Mouse (Mus musculus): ENCODE data around the gene Kif6. TPM values are rescaled to one million over a fixed set of nuclear protein-coding genes. Genes with fewer than 3 reads are reported as not detected.

Kif6 gene
- polyA plus RNA-seq, 1 experiment from 2014 or later, result 2.2 TPM

DNA sequence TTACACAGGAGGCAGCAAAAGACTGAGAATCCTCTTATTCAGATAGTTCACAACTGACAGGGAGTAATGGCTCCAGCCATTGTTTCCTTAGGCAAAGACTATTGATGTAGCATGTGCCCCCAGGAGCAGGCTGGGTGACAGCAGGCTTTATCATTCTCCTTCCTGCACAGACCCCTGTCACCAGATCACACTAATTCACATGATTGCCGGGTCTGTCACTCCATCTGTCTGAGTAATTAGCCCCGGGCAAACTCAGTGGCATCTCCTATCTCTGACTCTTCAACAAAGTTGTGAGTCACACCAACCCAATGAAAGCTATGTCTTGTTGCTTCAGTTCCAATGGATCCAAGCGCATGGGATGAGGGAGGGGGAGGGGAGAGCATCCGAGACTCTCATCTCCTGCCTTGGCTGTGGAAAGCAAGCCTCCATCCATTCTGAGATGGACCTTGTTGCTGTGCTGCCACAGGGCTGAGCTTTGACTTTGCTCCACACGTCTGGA, 201.2 kb downstream of the Kif6 start:
- no peak overlapping the region for H3K4me3 ChIP-seq (ENCODE audit: low read length)
- peaks cover 11% of the 10 kb centered on the region for H3K4me1 ChIP-seq (ENCODE audit: insufficient read depth, low read length)
- no peak overlapping the region for H3K4me2 ChIP-seq (replicated peaks; ENCODE audit: low read depth, low read length)
- H3K9me3 ChIP-seq (ENCODE audit: low read length), result no peaks in the 10 kb centered on the region
- no peak for ATAC-seq (ENCODE audit: low FRiP score, low TSS enrichment)
- no peaks in the 10 kb centered on the region for H3K27me3 ChIP-seq (ENCODE audit: insufficient read depth, low read length)
- no peaks in the 10 kb centered on the region for H3K36me3 ChIP-seq (ENCODE audit: insufficient read depth, low read length)
- WGBS, result 19% methylated on average over 5 of the region's 5 CpGs
- H3K27ac ChIP-seq (ENCODE audit: low read length), result 0 out of 2 replicates have a peak overlapping the region, but pooled peaks have one; percentile 38
- H3K9ac ChIP-seq (replicated peaks; ENCODE audit: low read length), result no peak overlapping the region

DNA sequence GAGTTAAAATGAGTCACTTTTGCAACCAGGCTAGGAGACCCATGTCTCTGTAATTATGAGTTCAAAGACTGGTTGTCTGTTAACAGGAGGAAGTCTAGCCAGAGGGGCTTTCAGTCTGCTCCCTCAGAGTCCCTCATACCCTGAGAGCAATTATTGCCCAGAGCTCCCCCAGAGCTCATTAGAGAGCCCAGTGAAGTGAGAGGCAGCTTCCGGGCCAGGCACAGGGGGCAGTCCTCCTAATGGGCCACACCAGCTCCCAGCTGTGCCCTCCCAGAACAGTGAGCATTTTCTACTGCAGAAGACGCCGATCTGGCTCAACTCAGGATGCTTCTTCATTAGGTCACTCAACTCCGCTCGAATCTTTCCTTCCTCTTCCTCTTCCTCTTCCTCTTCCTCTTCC, 201.8 kb downstream of the Kif6 start:
- H3K27ac ChIP-seq (ENCODE audit: low read length), result no peak overlapping the region
- ATAC-seq (ENCODE audit: low FRiP score, low TSS enrichment), result peak; percentile 75
- H3K4me1 ChIP-seq (ENCODE audit: insufficient read depth, low read length), result peaks cover 11% of the 10 kb centered on the region
- WGBS, result 27% methylated on average over 5 of the region's 5 CpGs
- H3K9me3 ChIP-seq (ENCODE audit: low read length), result no peaks in the 10 kb centered on the region
- H3K9ac ChIP-seq (replicated peaks; ENCODE audit: low read length), result no peak overlapping the region
- H3K36me3 ChIP-seq (ENCODE audit: insufficient read depth, low read length), result no peaks in the 10 kb centered on the region
- H3K4me2 ChIP-seq (replicated peaks; ENCODE audit: low read depth, low read length), result no peak overlapping the region
- H3K4me3 ChIP-seq (ENCODE audit: low read length), result no peak overlapping the region
- no peaks in the 10 kb centered on the region for H3K27me3 ChIP-seq (ENCODE audit: insufficient read depth, low read length)

DNA sequence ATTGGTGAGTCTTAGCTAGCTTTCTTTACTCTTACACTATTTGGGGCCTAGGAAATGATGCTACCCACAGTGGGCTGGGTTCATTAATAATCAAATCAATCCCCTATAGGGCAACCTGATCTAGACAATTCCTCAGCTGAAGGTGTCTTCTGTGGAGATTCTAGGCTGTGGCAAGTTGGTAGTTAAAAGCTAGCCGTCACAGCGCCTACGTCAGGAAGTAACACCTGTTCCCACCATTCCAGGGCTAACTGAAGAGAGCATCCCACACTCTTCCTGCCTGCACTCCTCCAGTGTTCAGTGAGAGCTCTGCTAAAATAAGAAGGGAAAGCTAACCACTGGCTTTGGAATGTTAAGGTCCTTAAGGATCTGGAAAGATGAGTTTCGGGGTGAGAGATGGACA, 205.3 kb downstream of the Kif6 start:
- H3K4me3 ChIP-seq (ENCODE audit: low read length), result no peak overlapping the region
- 73% methylated on average over 4 of the region's 4 CpGs for WGBS
- no peak for ATAC-seq (ENCODE audit: low FRiP score, low TSS enrichment)
- no peaks in the 10 kb centered on the region for H3K9me3 ChIP-seq (ENCODE audit: low read length)
- H3K27ac ChIP-seq (ENCODE audit: low read length), result no peak overlapping the region
- H3K36me3 ChIP-seq (ENCODE audit: insufficient read depth, low read length), result no peaks in the 10 kb centered on the region
- peaks cover 11% of the 10 kb centered on the region for H3K4me1 ChIP-seq (ENCODE audit: insufficient read depth, low read length)
- H3K4me2 ChIP-seq (replicated peaks; ENCODE audit: low read depth, low read length), result no peak overlapping the region
- no peak overlapping the region for H3K9ac ChIP-seq (replicated peaks; ENCODE audit: low read length)
- no peaks in the 10 kb centered on the region for H3K27me3 ChIP-seq (ENCODE audit: insufficient read depth, low read length)

DNA sequence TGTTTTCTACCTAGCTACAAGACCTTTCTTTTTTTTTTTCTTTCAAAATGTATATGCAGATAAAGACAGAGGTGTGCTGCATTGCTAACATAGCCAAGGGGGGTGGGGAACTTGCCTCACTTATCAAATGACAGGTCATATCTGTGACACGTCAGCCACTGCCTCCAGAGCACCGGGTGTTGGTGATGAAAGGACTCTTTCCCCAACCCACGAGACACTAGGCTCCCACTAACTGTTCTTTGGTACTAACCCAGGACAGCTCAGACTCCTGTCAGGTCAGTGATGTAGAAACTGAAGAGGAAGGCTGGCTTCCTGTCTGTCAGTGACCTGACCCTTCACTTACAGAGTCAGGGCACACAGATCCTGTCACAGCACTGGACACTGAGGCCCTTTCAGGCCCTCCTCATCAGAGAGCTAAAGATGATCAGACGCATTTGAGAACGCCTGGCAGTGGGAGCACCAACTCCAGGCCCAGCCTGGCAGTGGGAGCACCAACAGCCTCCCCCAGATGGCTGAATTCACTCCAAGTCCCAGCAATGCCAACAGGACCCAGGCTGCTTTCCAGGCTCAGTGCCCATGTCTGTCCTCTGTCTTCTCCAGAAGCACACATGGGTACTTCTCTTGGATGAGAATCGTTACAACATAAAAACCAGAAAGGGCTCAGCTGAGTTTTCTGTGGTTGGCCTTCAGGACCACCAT, 209.4 kb downstream of the Kif6 start:
- Histone ChIP-seq H3K4me2 (replicated peaks; ENCODE audit: low read depth, low read length) (no peak overlapping the region), H3K27me3 (ENCODE audit: insufficient read depth, low read length) (no peaks in the 10 kb centered on the region), H3K9me3 (ENCODE audit: low read length) (no peaks in the 10 kb centered on the region), H3K36me3 (ENCODE audit: insufficient read depth, low read length) (no peaks in the 10 kb centered on the region), H3K27ac (ENCODE audit: low read length) (no peak overlapping the region), H3K4me1 (ENCODE audit: insufficient read depth, low read length) (no peaks in the 10 kb centered on the region), H3K9ac (replicated peaks; ENCODE audit: low read length) (no peak overlapping the region), H3K4me3 (ENCODE audit: low read length) (no peak overlapping the region)
- ATAC-seq (ENCODE audit: low FRiP score, low TSS enrichment), result no peak
- WGBS, result 56% methylated on average over 6 of the region's 6 CpGs

DNA sequence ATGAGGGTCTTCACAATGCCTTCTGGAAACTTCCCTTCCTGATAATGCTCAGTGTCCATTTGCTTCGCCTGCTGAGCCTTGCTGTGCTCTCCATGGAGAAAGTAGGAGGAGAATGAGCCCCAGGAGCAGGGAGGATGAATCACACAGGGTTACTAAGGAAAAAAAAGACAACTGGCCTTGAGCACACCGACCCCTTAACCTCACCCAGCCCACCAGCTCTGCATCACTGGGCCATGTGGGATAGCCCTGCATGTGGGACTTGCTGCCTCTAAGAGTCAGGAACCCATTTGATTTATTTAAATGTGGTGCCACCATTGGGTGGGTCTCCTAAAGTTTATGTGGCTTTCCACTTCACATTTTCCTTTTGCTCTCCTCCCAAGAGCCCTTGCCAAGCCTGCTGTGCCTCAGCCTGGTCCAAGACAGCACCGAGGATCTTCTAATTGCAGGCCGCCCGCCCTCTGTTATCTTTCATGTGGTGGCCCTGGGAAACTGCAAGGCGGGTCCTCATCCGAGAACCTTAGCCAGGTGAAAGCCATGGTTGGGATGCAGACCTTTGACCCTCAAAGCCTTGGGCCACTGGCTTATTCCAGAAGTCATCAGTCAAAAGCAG, 210.0 kb downstream of the Kif6 start:
- H3K27ac ChIP-seq (ENCODE audit: low read length), result no peak overlapping the region
- H3K9ac ChIP-seq (replicated peaks; ENCODE audit: low read length), result no peak overlapping the region
- no peak overlapping the region for H3K4me3 ChIP-seq (ENCODE audit: low read length)
- no peaks in the 10 kb centered on the region for H3K4me1 ChIP-seq (ENCODE audit: insufficient read depth, low read length)
- H3K4me2 ChIP-seq (replicated peaks; ENCODE audit: low read depth, low read length), result no peak overlapping the region
- no peaks in the 10 kb centered on the region for H3K27me3 ChIP-seq (ENCODE audit: insufficient read depth, low read length)
- no peak for ATAC-seq (ENCODE audit: low FRiP score, low TSS enrichment)
- H3K36me3 ChIP-seq (ENCODE audit: insufficient read depth, low read length), result no peaks in the 10 kb centered on the region
- 83% methylated on average over 7 of the region's 7 CpGs for WGBS
- H3K9me3 ChIP-seq (ENCODE audit: low read length), result no peaks in the 10 kb centered on the region

DNA sequence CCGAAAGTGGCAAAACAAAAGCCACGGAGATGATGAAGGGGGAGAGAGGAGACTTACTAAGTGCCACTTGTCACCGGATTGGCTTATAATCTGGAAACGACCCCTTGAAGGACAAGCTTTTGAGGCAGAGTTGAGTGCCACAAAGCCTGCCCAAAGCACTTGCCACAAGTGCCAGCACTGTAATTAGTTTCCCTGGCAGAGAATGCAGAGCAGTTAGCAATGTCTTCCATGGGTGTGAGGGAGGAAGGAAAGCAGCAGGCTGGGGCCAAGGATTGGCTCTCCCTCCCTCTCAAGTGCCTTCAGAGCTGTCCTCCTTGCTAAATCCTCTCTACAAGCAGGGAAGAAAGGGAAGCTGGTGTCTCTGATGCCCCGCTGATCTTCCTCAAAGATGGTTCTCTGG, 210.9 kb downstream of the Kif6 start:
- no peak overlapping the region for H3K4me2 ChIP-seq (replicated peaks; ENCODE audit: low read depth, low read length)
- H3K4me3 ChIP-seq (ENCODE audit: low read length), result no peak overlapping the region
- H3K9me3 ChIP-seq (ENCODE audit: low read length), result no peaks in the 10 kb centered on the region
- no peaks in the 10 kb centered on the region for H3K36me3 ChIP-seq (ENCODE audit: insufficient read depth, low read length)
- H3K27ac ChIP-seq (ENCODE audit: low read length), result no peak overlapping the region
- WGBS, result 87% methylated on average over 5 of the region's 5 CpGs
- H3K9ac ChIP-seq (replicated peaks; ENCODE audit: low read length), result no peak overlapping the region
- no peaks in the 10 kb centered on the region for H3K27me3 ChIP-seq (ENCODE audit: insufficient read depth, low read length)
- no peaks in the 10 kb centered on the region for H3K4me1 ChIP-seq (ENCODE audit: insufficient read depth, low read length)
- ATAC-seq (ENCODE audit: low FRiP score, low TSS enrichment), result no peak

DNA sequence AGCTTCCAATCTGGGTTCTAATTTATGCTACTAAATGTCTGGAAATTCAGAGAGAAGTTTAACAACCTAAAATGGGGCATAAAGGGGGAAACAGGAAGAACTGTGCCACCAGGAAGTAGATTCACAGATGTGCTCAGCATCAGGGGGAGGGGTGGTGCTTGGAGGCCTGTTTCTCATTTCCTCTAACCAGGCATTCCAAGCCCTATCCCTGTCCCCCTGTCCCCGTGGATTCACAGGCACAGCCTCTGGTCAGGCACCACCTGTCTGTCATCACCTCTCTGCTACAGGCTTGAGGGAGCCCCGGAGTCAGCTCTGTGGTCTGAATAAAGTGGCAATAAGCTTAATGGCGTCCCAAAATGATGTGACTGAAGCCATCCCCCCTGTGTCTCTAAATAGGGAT, 216.8 kb downstream of the Kif6 start:
- no peak for ATAC-seq (ENCODE audit: low FRiP score, low TSS enrichment)
- Histone ChIP-seq H3K27ac (ENCODE audit: low read length) (no peak overlapping the region), H3K9ac (replicated peaks; ENCODE audit: low read length) (no peak overlapping the region), H3K9me3 (ENCODE audit: low read length) (no peaks in the 10 kb centered on the region), H3K27me3 (ENCODE audit: insufficient read depth, low read length) (no peaks in the 10 kb centered on the region), H3K4me1 (ENCODE audit: insufficient read depth, low read length) (no peaks in the 10 kb centered on the region), H3K4me2 (replicated peaks; ENCODE audit: low read depth, low read length) (no peak overlapping the region), H3K36me3 (ENCODE audit: insufficient read depth, low read length) (no peaks in the 10 kb centered on the region), H3K4me3 (ENCODE audit: low read length) (no peak overlapping the region)
- 35% methylated on average over 3 of the region's 3 CpGs for WGBS

DNA sequence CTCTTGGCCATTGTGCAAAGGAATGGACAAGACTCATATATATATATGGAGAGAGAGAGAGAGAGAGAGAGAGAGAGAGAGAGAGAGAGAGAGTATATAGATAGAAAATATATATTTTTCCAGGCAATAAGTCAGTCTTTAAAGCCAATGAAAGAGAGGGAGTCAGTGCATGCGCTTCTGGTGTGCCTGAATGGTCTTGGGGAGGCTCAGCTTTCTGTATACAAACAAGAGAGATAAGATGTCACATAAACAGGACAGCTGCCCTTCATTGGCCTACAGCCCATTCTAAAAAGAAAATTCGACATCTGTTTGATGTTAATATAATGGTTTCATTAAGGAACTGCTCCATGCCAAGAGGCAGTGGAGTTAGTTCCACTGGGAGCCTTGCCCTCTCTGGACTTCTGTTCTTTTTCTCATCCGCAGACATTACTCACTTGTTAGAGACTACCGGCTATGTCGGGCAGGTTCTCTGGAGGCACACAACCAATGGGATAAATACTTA, 219.2 kb downstream of the Kif6 start:
- Histone ChIP-seq H3K9me3 (ENCODE audit: low read length) (no peaks in the 10 kb centered on the region), H3K27ac (ENCODE audit: low read length) (no peak overlapping the region), H3K36me3 (ENCODE audit: insufficient read depth, low read length) (no peaks in the 10 kb centered on the region), H3K27me3 (ENCODE audit: insufficient read depth, low read length) (no peaks in the 10 kb centered on the region), H3K4me3 (ENCODE audit: low read length) (no peak overlapping the region), H3K9ac (replicated peaks; ENCODE audit: low read length) (no peak overlapping the region), H3K4me2 (replicated peaks; ENCODE audit: low read depth, low read length) (no peak overlapping the region), H3K4me1 (ENCODE audit: insufficient read depth, low read length) (no peaks in the 10 kb centered on the region)
- 82% methylated on average over 5 of the region's 5 CpGs for WGBS
- no peak for ATAC-seq (ENCODE audit: low FRiP score, low TSS enrichment)

DNA sequence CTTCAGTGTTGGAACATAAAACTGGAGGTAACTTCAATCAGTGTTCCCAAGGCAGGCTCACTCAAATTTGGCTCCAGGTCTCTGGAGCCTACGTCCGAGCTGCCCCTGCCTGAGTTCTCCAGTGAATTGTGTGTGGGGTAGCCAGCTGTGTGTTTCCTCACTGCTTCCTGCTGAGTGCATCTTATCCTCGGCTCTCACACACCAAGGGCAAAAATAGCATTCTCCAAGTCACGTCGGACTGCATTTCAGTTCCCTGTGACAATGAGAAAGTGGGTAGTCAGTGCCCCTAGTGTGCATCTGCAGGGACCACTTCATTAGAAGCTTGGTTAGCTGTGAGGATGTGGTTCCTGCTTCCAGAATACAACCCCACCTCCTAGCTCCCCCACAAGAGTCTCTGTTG, 222.5 kb downstream of the Kif6 start:
- ATAC-seq (ENCODE audit: low FRiP score, low TSS enrichment), result no peak
- Histone ChIP-seq H3K4me2 (replicated peaks; ENCODE audit: low read depth, low read length) (no peak overlapping the region), H3K27me3 (ENCODE audit: insufficient read depth, low read length) (no peaks in the 10 kb centered on the region), H3K27ac (ENCODE audit: low read length) (no peak overlapping the region), H3K36me3 (ENCODE audit: insufficient read depth, low read length) (no peaks in the 10 kb centered on the region), H3K9ac (replicated peaks; ENCODE audit: low read length) (no peak overlapping the region), H3K9me3 (ENCODE audit: low read length) (no peaks in the 10 kb centered on the region), H3K4me1 (ENCODE audit: insufficient read depth, low read length) (no peaks in the 10 kb centered on the region), H3K4me3 (ENCODE audit: low read length) (no peak overlapping the region)
- 67% methylated on average over 5 of the region's 5 CpGs for WGBS

DNA sequence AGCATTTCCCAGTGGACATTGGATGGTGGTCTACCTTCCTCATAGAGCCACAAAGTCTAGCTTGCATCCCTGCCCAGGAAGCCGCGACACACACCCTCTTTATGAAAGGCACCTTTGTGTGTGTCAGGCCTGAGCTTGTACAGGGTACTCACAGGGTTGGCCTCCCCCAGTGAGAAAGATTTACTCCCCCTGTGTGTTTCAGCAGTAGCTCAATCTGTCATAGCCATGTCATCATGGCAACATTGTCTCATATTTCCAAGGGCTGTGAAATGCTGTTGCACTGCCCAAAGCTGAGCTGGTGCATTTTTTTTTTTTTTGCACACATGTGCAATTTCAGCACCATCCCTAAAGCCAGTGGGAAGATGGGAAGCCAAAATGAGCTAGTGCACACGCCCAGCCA, 224.3 kb downstream of the Kif6 start:
- Histone ChIP-seq H3K4me3 (ENCODE audit: low read length) (no peak overlapping the region), H3K4me2 (replicated peaks; ENCODE audit: low read depth, low read length) (no peak overlapping the region), H3K4me1 (ENCODE audit: insufficient read depth, low read length) (no peaks in the 10 kb centered on the region), H3K9ac (replicated peaks; ENCODE audit: low read length) (no peak overlapping the region), H3K9me3 (ENCODE audit: low read length) (no peaks in the 10 kb centered on the region), H3K27me3 (ENCODE audit: insufficient read depth, low read length) (no peaks in the 10 kb centered on the region), H3K27ac (ENCODE audit: low read length) (no peak overlapping the region), H3K36me3 (ENCODE audit: insufficient read depth, low read length) (no peaks in the 10 kb centered on the region)
- no peak for ATAC-seq (ENCODE audit: low FRiP score, low TSS enrichment)
- 73% methylated on average over 3 of the region's 3 CpGs for WGBS

All from kidney, embryonic 16.5 days (tissue).